Mouse (Mus musculus) liver, postnatal 0 days (tissue): ENCODE data around the gene 3110070M22Rik.

ENCODE experiments used
- CTCF ChIP-seq: sonication (generic); IDR thresholded peaks from 2 replicates; pipeline ENCODE4 v1.5.1; 2016; ENCODE audit warnings: antibody characterized with exemption, low read depth
- EP300 ChIP-seq: IDR thresholded peaks from 2 replicates; pipeline ENCODE4 v1.6.1; 2016; ENCODE audit warnings: antibody characterized with exemption, low read depth, mild to moderate bottlenecking

GRCm38 (mm10) chr13:119477789-119478188, 10.4 kb downstream of the 3110070M22Rik start:
- no peak for TF ChIP-seq CTCF
- no peak for TF ChIP-seq EP300
